Mouse (Mus musculus) neural tube, embryonic 11.5 days (tissue): Measurements from ENCODE around the gene Ermp1. TPM values are rescaled to one million over a fixed set of nuclear protein-coding genes. Genes with fewer than 3 reads are reported as not detected.

Source experiments
- ATAC-seq: fragments of 200-750 bp; cut with Nextera tagmentation; 2 replicates; pipeline ENCODE4 v1.8.0; 2017; ENCODE audit warnings: moderate number of reproducible peaks, mild to moderate bottlenecking, moderate TSS enrichment, moderate library complexity; ENCODE audit not compliant: insufficient read depth, low FRiP score, low TSS enrichment
- DNase-seq: peaks from one replicate; pipeline ENCODE4 v3.0.0-alpha.2; 2015; ENCODE audit warnings: low spot score
- H3K27ac ChIP-seq: fragments of 300-500 bp; sonication (generic); 2 replicates; pipeline ENCODE4 v1.5.1; 2014; ENCODE audit warnings: low read depth, mild to moderate bottlenecking, low read length
- H3K27me3 ChIP-seq: fragments of 300-500 bp; sonication (generic); 2 replicates; pipeline ENCODE4 v1.6.1; 2014; ENCODE audit warnings: mild to moderate bottlenecking, low read length, mixed read lengths; ENCODE audit not compliant: control insufficient read depth, insufficient read depth
- H3K36me3 ChIP-seq: fragments of 300-500 bp; sonication (generic); 2 replicates; pipeline ENCODE4 v1.6.1; 2014; ENCODE audit warnings: mild to moderate bottlenecking, low read length, moderate library complexity, mixed read lengths; ENCODE audit not compliant: control insufficient read depth, insufficient read depth
- H3K4me1 ChIP-seq: fragments of 300-500 bp; sonication (generic); 2 replicates; pipeline ENCODE4 v1.6.1; 2014; ENCODE audit warnings: low read length, mixed read lengths; ENCODE audit not compliant: control insufficient read depth, insufficient read depth
- H3K4me2 ChIP-seq: fragments of 300-500 bp; sonication (generic); 2 replicates; pipeline ENCODE4 v1.6.1; 2014; ENCODE audit warnings: low read depth, mild to moderate bottlenecking, moderate library complexity
- H3K4me3 ChIP-seq: fragments of 300-500 bp; sonication (generic); 2 replicates; pipeline ENCODE4 v1.5.1; 2014; ENCODE audit warnings: low read depth, low read length
- H3K9ac ChIP-seq: fragments of 300-500 bp; sonication (generic); 2 replicates; pipeline ENCODE4 v1.6.1; 2014; ENCODE audit warnings: mild to moderate bottlenecking, low read length
- H3K9me3 ChIP-seq: fragments of 300-500 bp; sonication (generic); 2 replicates; pipeline ENCODE4 v1.6.1; 2016; ENCODE audit warnings: low read length; ENCODE audit not compliant: control insufficient read depth
- WGBS: fragments of 180-500 bp; shearing (Covaris S2); extraction: QIAGEN DNeasy Blood & Tissue Kit; methylation state at CpG from one replicate; pipeline ENCODE4 v1.1.7; 2014; 5-methylcytosine and 5-hydroxymethylcytosine counted together
- polyA plus RNA-seq: library from polyadenylated mRNA; unstranded; fragments of >200 nt; fragmentation: Nextera tagmentation; extraction: Ambion mirVana; gene quantifications from 2 replicates; pipeline ENCODE4 v1.2.1, GENCODE M21; 2014

Ermp1 gene
- polyA plus RNA-seq, 1 experiment from 2014 or later: 13.7 TPM

DNA sequence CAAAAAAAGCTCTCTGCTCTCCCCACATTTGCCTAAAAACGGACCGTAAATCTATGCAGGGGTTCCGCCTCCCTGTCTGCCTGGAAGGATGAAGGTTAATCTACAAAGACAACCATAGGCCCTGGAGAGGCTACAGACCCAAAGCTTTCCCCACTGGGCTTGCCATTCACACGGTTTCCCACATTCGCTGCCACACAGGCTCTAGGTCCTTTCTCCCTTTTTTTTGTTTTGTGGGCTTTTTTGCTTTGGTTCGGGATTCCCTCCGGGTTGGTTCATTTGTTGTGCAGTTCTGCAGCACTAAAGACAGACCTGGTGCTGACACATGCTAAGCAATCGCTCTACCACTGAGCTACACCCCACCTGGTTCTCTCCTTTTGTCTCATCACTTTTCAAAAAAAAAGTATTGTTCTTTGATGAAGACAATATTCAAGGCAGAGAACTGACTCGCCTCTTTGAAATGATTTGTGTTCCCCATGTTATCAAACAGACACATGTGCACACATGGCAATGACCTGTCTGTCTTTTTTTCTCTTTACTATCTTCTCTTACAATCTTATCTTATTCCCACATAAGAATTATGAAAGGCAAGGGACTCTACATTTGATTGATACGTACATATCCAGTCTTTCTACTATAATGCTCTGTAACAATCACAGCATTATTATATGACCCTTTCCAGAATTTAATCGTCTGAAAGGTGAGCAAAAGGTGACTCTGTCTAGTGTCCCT lies 4.9 kb downstream of the Ermp1 start:
- WGBS: 81% methylated on average over 11 of the region's 11 CpGs

DNA sequence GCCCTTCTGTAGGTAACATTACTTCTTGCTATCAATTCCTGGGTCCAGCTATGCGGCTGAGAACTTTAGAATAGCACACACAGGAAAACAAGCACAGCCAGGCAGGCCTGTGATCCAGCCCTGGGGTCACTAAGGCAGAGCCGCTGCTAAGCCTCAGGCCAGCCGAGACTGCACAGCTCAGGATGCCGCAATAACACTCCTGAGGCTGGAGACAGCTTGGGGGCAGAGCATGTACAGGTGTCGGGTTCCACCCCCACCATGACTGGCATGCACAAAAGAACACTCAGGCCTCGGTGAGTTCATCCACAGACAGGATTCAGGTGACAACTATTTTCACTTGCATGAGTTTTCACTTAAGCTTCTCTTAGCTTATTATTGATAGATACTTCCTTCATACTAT lies 6.0 kb downstream of the Ermp1 start:
- no peak overlapping the region for H3K27ac ChIP-seq
- DNase-seq (no peak), ATAC-seq (no peak)
- 50% methylated on average over 6 of the region's 6 CpGs for WGBS
- no peak overlapping the region for H3K4me2 ChIP-seq
- no peak overlapping the region for H3K4me3 ChIP-seq
- H3K27me3 ChIP-seq: no peaks in the 10 kb centered on the region
- no peak overlapping the region for H3K9ac ChIP-seq
- no peaks in the 10 kb centered on the region for H3K4me1 ChIP-seq
- no peaks in the 10 kb centered on the region for H3K9me3 ChIP-seq
- H3K36me3 ChIP-seq: peaks cover 2% of the 10 kb centered on the region; the same call in 1 of the 2 replicates

More for the DNA sequence above, 4.9 kb downstream of the Ermp1 start:
- Histone ChIP-seq H3K27me3 (no peaks in the 10 kb centered on the region), H3K4me3 (no peak overlapping the region), H3K4me1 (no peaks in the 10 kb centered on the region), H3K36me3 (peaks cover 2% of the 10 kb centered on the region; the same call in 1 of the 2 replicates), H3K4me2 (no peak overlapping the region), H3K27ac (no peak overlapping the region), H3K9ac (no peak overlapping the region), H3K9me3 (no peaks in the 10 kb centered on the region)
- ATAC-seq: no peak
- no peak for DNase-seq

- Histone ChIP-seq H3K4me1 (no peaks in the 10 kb centered on the region), H3K27me3 (no peaks in the 10 kb centered on the region), H3K9ac (no peak overlapping the region), H3K4me2 (no peak overlapping the region), H3K36me3 (peaks cover 2% of the 10 kb centered on the region; the same call in 1 of the 2 replicates), H3K9me3 (no peaks in the 10 kb centered on the region), H3K4me3 (no peak overlapping the region), H3K27ac (no peak overlapping the region)
- DNase-seq (no peak), ATAC-seq (no peak)
- WGBS: 53% methylated on average over 5 of the region's 5 CpGs
Observed at GRCm38 (mm10) chr19:29641510-29641909, 6.7 kb downstream of the Ermp1 start.

GRCm38 (mm10) chr19:29641055-29641454 lies 7.2 kb downstream of the Ermp1 start:
- ATAC-seq (no peak), DNase-seq (no peak)
- H3K27ac ChIP-seq: no peak overlapping the region
- H3K4me3 ChIP-seq: no peak overlapping the region
- no peak overlapping the region for H3K9ac ChIP-seq
- WGBS: 66% methylated on average over 8 of the region's 9 CpGs
- no peak overlapping the region for H3K4me2 ChIP-seq
- no peaks in the 10 kb centered on the region for H3K9me3 ChIP-seq
- H3K4me1 ChIP-seq: no peaks in the 10 kb centered on the region
- no peaks in the 10 kb centered on the region for H3K27me3 ChIP-seq
- H3K36me3 ChIP-seq: peaks cover 2% of the 10 kb centered on the region; the same call in 1 of the 2 replicates

DNA sequence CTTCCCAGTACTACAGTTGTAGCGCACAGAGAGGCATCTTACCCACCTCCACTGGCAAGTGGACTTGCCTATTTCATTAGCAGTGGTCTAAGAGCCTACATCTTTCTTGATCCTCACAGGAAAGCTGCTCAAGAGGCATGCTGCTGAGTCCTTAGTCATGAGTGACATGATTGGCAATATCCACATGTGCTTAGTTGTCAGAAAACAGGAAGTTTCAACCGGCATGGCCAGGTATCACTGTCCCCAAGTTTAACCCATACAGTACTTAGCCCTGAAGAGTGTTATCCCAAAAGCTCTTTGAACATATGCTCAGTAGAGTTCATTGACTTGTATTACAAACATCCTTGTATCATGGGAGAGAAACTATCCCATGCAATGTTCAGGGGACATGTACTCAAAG lies 36.1 kb downstream of the Ermp1 start:
- H3K36me3 ChIP-seq: no peaks in the 10 kb centered on the region; the same call in 1 of the 2 replicates
- DNase-seq (no peak), ATAC-seq (no peak)
- H3K9me3 ChIP-seq: no peaks in the 10 kb centered on the region
- H3K27ac ChIP-seq: no peak overlapping the region
- no peak overlapping the region for H3K4me2 ChIP-seq
- no peaks in the 10 kb centered on the region for H3K27me3 ChIP-seq
- no peak overlapping the region for H3K4me3 ChIP-seq
- H3K4me1 ChIP-seq: no peaks in the 10 kb centered on the region
- 84% methylated on average over 2 of the region's 2 CpGs for WGBS
- no peak overlapping the region for H3K9ac ChIP-seq

- 91% methylated on average over 10 of the region's 10 CpGs for WGBS
- Histone ChIP-seq H3K27me3 (no peaks in the 10 kb centered on the region), H3K4me3 (no peak overlapping the region), H3K9me3 (no peaks in the 10 kb centered on the region), H3K4me1 (no peaks in the 10 kb centered on the region), H3K27ac (no peak overlapping the region), H3K4me2 (no peak overlapping the region), H3K36me3 (no peaks in the 10 kb centered on the region; the same call in 1 of the 2 replicates), H3K9ac (no peak overlapping the region)
- DNase-seq: no peak
- no peak for ATAC-seq
Observed at GRCm38 (mm10) chr19:29610907-29611306, 37.3 kb downstream of the Ermp1 start.

DNA sequence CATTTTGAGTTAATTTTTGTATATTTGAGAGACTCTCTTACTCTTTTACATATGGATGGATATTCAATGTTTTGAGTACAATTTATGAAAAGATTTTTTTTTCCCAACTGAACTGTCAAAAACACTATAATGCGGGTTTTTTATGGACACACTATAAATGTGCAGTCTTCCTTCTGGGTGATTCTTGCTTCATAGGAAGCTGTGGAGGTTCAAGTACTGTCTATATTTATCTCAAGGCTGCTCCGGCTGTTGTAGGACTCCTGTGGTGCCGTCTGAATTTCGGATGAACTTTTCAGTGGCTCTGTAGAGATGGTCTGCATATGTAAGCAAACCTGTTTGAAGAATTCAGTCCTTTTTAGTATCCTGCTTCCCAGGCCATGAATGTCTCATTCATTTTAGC lies 40.0 kb downstream of the Ermp1 start:
- no peaks in the 10 kb centered on the region for H3K4me1 ChIP-seq
- no peaks in the 10 kb centered on the region for H3K27me3 ChIP-seq
- H3K36me3 ChIP-seq: no peaks in the 10 kb centered on the region; the same call in none of the 2 replicates
- ATAC-seq: no peak
- H3K4me3 ChIP-seq: no peak overlapping the region
- DNase-seq: no peak
- H3K4me2 ChIP-seq: no peak overlapping the region
- no peak overlapping the region for H3K27ac ChIP-seq
- no peak overlapping the region for H3K9ac ChIP-seq
- H3K9me3 ChIP-seq: no peaks in the 10 kb centered on the region
- 89% methylated on average over 4 of the region's 4 CpGs for WGBS

DNA sequence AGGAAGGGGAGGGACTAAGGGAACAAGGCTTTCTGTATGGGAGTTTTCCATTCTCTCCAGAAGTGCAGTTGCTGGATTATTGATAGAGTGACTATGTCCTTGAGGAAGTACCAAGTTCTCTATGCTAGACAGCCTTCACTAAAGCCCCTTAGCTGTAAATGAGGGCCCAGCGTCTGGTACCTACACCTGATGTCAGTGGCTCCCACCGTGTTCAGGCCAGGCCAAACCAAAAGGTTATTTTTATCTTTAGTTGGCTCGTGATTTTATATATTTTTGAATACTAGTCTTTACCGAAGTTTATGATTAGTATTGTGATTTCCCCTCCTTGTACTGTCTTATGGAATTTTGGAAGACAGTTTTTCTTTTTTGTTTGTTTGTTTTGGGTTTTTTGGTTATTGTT lies 40.7 kb downstream of the Ermp1 start:
- no peak overlapping the region for H3K4me3 ChIP-seq
- DNase-seq: no peak
- 89% methylated on average over 4 of the region's 4 CpGs for WGBS
- no peaks in the 10 kb centered on the region for H3K9me3 ChIP-seq
- no peak overlapping the region for H3K9ac ChIP-seq
- H3K4me1 ChIP-seq: no peaks in the 10 kb centered on the region
- H3K27me3 ChIP-seq: no peaks in the 10 kb centered on the region
- H3K4me2 ChIP-seq: no peak overlapping the region
- peaks cover 2% of the 10 kb centered on the region for H3K36me3 ChIP-seq
- H3K27ac ChIP-seq: no peak overlapping the region
- no peak for ATAC-seq

DNA sequence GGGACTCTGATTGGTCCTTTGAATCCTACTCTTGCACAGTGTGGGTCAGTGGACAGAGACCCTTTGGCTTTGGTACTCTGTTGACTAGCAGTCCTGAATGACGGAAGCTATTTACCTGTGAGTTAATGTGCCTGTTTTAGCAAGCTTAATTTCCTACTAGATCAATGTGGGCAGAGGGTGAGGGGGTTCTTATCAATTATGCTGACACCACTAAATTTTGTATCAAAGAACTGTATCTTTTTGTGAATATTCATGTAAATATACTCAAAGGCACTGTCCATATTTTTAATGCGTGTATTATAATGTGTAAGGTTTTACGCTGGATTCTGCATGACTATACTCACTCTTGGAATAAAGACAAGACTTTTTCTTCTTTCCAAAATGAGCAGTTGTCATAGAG lies 43.6 kb downstream of the Ermp1 start:
- H3K4me2 ChIP-seq: no peak overlapping the region
- 95% methylated on average over 3 of the region's 3 CpGs for WGBS
- no peak for ATAC-seq

More for the DNA sequence above, 43.6 kb downstream of the Ermp1 start:
- Histone ChIP-seq H3K27me3 (no peaks in the 10 kb centered on the region), H3K36me3 (peaks cover 6% of the 10 kb centered on the region), H3K4me1 (no peaks in the 10 kb centered on the region), H3K27ac (no peak overlapping the region), H3K9me3 (no peaks in the 10 kb centered on the region), H3K9ac (no peak overlapping the region), H3K4me3 (no peak overlapping the region)
- DNase-seq: no peak
